Mouse (Mus musculus) myocyte (in vitro differentiated cells): Measurements from ENCODE around the gene Plin2.

ENCODE experiments used
- CEBPB ChIP-seq: IDR thresholded peaks from 2 replicates; pipeline ENCODE4 v1.6.1; 2011; ENCODE audit warnings: mild to moderate bottlenecking, moderate library complexity; ENCODE audit not compliant: poor library complexity, insufficient read depth, severe bottlenecking
- E2F4 ChIP-seq: IDR thresholded peaks from one replicate; pipeline ENCODE4 v1.6.1; 2011; ENCODE audit warnings: mild to moderate bottlenecking, control low read depth, moderate library complexity; ENCODE audit not compliant: insufficient read depth
- MAX ChIP-seq: IDR thresholded peaks from one replicate; pipeline ENCODE4 v1.6.1; 2011; ENCODE audit warnings: low read depth, mild to moderate bottlenecking, control low read depth
- MYOD1 ChIP-seq, 3 experiments: IDR thresholded peaks; one replicate each; pipeline ENCODE4 v1.6.1; 2011; ENCODE audit warnings: control low read depth in 2 of 3, low read depth in 2 of 3, mild to moderate bottlenecking in 2 of 3, moderate library complexity in 1 of 3; ENCODE audit not compliant: insufficient read length in 2 of 3, control insufficient read depth in 1 of 3
- MYOG ChIP-seq, 3 experiments: IDR thresholded peaks; one replicate each; pipeline ENCODE4 v1.6.1; 2011; ENCODE audit warnings: control low read depth in 2 of 3, low read depth in 2 of 3, mild to moderate bottlenecking in 2 of 3; ENCODE audit not compliant: insufficient read length in 2 of 3, control insufficient read depth in 1 of 3, insufficient read depth in 1 of 3
- POLR2A ChIP-seq: IDR thresholded peaks from one replicate; pipeline ENCODE4 v1.6.1; 2011; ENCODE audit warnings: low read depth, mild to moderate bottlenecking, control low read depth, moderate library complexity; ENCODE audit not compliant: insufficient read length
- POLR2AphosphoS2 ChIP-seq: IDR thresholded peaks from one replicate; pipeline ENCODE4 v1.6.1; 2011; ENCODE audit warnings: low read depth, control low read depth; ENCODE audit not compliant: insufficient read length
- REST ChIP-seq: IDR thresholded peaks from one replicate; pipeline ENCODE4 v1.6.1; 2011; ENCODE audit warnings: mild to moderate bottlenecking, control low read depth, moderate library complexity; ENCODE audit not compliant: insufficient read depth, insufficient read length
- SRF ChIP-seq: IDR thresholded peaks from one replicate; pipeline ENCODE4 v1.6.1; 2011; ENCODE audit warnings: low read depth; ENCODE audit not compliant: control insufficient read depth, insufficient read length
- TCF12 ChIP-seq: IDR thresholded peaks from one replicate; pipeline ENCODE4 v1.6.1; 2011; ENCODE audit warnings: mild to moderate bottlenecking, control low read depth; ENCODE audit not compliant: poor library complexity, insufficient read depth, severe bottlenecking
- TCF3 ChIP-seq: IDR thresholded peaks from one replicate; pipeline ENCODE4 v1.6.1; 2011; ENCODE audit warnings: low read depth, control low read depth; ENCODE audit not compliant: insufficient read length
- USF1 ChIP-seq: IDR thresholded peaks from one replicate; pipeline ENCODE4 v1.6.1; 2011; ENCODE audit warnings: low read depth, mild to moderate bottlenecking, control low read depth, moderate library complexity

- TF ChIP-seq POLR2A (peak; percentile 96), USF1 (peak; percentile 94), TCF12 (no peak), POLR2AphosphoS2 (peak; percentile 97), MYOD1 (IDR thresholded peaks at IDR 0.05; ENCODE audit: control insufficient read depth in 1 of 3, insufficient read length in 2 of 3, low read depth in 2 of 3) (peak in 1 of 3 experiments; percentile 65), MAX (no peak), E2F4 (no peak), SRF (no peak), CEBPB (no peak), MYOG (IDR thresholded peaks at IDR 0.05; ENCODE audit: control insufficient read depth in 1 of 3, insufficient read depth in 1 of 3, insufficient read length in 2 of 3, low read depth in 2 of 3) (peak in 2 of 3 experiments; percentile 48 to 84), TCF3 (no peak), REST (no peak)
Observed at GRCm38 (mm10) chr4:86669780-86670201, at the start of gene Plin2.
